Mouse (Mus musculus): Measurements from ENCODE around the gene Trim46. TPM values are rescaled to one million over a fixed set of nuclear protein-coding genes. Genes with fewer than 3 reads are reported as not detected.
A peak's percentile ranks its signal among the peaks of the same experiment; 100 is the strongest.

The Trim46 gene
- polyA plus RNA-seq, 1 experiment from 2014 or later, result 29.6 TPM

DNA sequence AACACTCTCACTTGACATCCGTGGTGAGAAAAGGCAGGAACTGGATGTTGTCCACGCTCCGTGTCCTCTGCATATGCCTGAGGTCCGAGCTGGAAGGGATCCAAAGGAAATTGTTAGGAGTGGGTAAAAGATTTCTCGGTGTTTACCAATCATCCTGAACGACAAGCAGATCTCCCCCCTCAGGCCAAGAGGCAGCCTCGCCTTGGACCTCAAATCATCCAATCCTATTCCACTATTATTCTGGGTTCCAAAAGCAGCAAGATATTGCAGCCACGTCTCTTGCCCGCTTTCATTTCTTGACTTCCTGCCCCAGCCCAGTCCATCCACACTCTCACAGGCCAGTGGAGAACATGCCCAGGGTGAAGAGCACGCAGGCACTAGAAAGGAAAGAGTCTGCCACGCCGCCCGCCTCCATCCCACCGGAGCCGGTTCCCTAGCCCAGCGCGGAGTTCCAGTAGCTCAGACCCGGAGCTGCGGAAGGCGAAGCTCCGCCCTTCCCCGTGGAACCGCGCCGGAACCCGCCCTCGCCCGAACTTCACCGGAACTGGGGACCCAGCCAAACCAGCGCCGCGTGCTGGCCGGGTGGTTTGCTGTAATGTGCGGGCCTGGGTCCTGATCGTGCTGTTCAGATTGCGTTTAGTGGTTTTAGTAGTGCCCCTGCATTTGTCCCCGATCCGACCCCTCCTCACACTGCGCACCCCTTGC is 24.1 kb upstream of the Trim46 start, which contains the start of gene Slc50a1:
Gene Slc50a1 (minus strand): TSS at position 520 of the 705 bp plus-strand sequence.
- WGBS, result 4% methylated on average over 39 of the region's 39 CpGs
- ATAC-seq (ENCODE audit: low FRiP score), result peak; percentile 35; the same call in 1 of the 2 replicates
- Histone ChIP-seq H3K4me1 (peaks cover 34% of the 10 kb centered on the region), H3K9ac (peak within 1 kb of the TSS; percentile 73), H3K4me3 (peak within 1 kb of the TSS; percentile 44), H3K36me3 (no peaks in the 10 kb centered on the region), H3K4me2 (replicated peaks) (peak within 1 kb of the TSS; percentile 66), H3K9me3 (replicated peaks) (no peaks in the 10 kb centered on the region), H3K27me3 (no peaks in the 10 kb centered on the region), H3K27ac (peak within 1 kb of the TSS; percentile 68)

DNA sequence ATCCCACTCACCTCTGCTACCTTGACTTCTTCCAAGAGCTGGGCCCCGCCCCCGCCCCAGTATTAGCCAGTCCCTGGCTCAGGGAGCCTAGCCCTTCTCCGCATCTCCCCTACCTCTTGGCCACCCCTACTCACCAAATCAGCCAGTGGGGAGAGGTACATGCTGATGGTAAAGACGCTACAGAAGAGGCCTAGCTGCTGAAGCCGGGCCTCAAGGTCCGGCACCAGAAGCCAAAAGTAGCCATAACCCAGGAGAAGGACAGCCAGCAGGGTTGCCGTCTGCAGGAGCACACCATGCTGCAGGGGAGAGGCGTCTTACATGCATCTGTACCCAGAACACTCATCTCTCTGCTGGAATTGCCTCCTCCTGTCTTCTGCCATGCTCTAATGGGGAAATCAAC is 22.8 kb upstream of the Trim46 start:
- ATAC-seq (ENCODE audit: low FRiP score), result no peak
- Histone ChIP-seq H3K9ac (no peak overlapping the region), H3K27me3 (no peaks in the 10 kb centered on the region), H3K36me3 (no peaks in the 10 kb centered on the region), H3K4me3 (no peak overlapping the region), H3K4me1 (peaks cover 34% of the 10 kb centered on the region), H3K9me3 (replicated peaks) (no peaks in the 10 kb centered on the region), H3K4me2 (replicated peaks) (no peak overlapping the region; the same call in 1 of the 2 replicates), H3K27ac (no peak overlapping the region)
- 48% methylated on average over 8 of the region's 8 CpGs for WGBS

DNA sequence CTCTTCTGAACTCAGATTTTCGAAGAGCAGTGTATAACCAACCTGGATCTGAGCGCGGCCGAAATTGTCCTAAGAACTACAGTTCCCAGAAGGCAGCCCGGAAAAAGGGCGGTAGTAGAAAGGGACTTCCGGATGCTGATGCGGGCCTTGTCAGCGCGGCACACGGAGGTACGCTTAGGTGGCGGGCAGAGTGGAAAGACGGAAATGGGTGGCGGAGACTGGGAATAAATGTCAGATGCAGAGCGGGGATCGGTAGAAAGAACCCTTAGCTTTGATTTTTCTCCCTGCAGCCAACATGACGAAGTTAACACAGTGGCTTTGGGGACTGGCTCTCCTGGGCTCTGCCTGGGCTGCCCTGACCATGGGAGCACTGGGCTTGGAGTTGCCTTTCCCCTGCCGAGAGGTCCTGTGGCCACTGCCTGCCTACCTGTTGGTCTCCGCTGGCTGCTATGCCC is 20.4 kb upstream of the Trim46 start:
- Histone ChIP-seq H3K27ac (peak overlapping the region; percentile 69), H3K4me1 (peaks cover 34% of the 10 kb centered on the region), H3K4me3 (peak overlapping the region; percentile 57), H3K9ac (peak overlapping the region; percentile 75), H3K27me3 (no peaks in the 10 kb centered on the region), H3K4me2 (replicated peaks) (peak overlapping the region; percentile 65), H3K9me3 (replicated peaks) (no peaks in the 10 kb centered on the region), H3K36me3 (no peaks in the 10 kb centered on the region)
- peak; percentile 84 for ATAC-seq (ENCODE audit: low FRiP score)
- WGBS, result 2% methylated on average over 20 of the region's 20 CpGs

DNA sequence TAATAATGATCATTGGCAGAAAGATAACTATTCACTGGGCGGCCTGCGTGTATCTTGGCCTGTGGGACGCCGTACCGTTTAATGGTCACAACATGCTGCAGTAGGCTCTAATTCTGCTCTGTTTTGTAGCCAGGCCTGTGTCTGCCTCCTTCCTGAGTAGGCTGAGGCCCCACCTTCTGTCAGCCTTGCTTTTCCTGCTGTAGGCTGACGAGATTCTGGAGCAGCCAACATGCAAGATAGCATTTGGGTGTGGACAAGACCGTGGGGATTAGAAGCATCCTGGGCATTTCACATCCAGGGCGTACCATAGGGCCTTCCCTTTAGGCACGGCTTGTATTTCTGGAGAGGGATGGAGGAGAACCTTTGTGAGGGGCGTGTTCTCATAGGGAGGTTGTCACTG is 16.3 kb upstream of the Trim46 start:
- no peak for ATAC-seq (ENCODE audit: low FRiP score)
- Histone ChIP-seq H3K4me3 (no peak overlapping the region), H3K9ac (no peak overlapping the region), H3K4me1 (peaks cover 11% of the 10 kb centered on the region), H3K4me2 (replicated peaks) (no peak overlapping the region), H3K27ac (no peak overlapping the region), H3K9me3 (replicated peaks) (no peaks in the 10 kb centered on the region), H3K36me3 (no peaks in the 10 kb centered on the region), H3K27me3 (no peaks in the 10 kb centered on the region; the same call in 1 of the 2 replicates)
- 77% methylated on average over 10 of the region's 10 CpGs for WGBS

DNA sequence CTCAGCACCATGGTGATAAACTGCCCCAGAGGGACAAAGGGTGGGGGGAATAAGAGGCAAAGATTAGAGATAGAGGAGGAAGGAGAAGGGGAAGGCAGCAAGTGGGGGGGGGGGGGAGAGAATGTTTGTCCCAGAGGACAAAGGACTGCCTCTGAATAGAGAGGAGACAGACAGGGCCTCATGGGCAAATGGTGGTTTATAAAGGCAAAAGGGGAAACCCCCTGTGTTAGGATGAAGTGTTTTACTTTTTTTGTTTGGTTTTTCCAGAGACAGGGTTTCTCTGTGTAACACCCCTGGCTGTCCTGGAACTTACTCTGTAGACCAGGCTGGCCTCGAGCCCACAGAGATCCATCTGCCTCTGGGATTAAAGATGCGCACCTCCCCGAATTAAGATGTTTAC is 14.1 kb upstream of the Trim46 start:
- H3K27ac ChIP-seq, result no peak overlapping the region
- H3K9me3 ChIP-seq (replicated peaks), result no peaks in the 10 kb centered on the region
- no peak overlapping the region for H3K4me2 ChIP-seq (replicated peaks)
- H3K36me3 ChIP-seq, result no peaks in the 10 kb centered on the region
- H3K27me3 ChIP-seq, result no peaks in the 10 kb centered on the region; the same call in 1 of the 2 replicates
- no peak for ATAC-seq (ENCODE audit: low FRiP score)
- no peaks in the 10 kb centered on the region for H3K4me1 ChIP-seq
- WGBS, result 67% methylated on average over 3 of the region's 3 CpGs
- H3K9ac ChIP-seq, result no peak overlapping the region
- no peak overlapping the region for H3K4me3 ChIP-seq

DNA sequence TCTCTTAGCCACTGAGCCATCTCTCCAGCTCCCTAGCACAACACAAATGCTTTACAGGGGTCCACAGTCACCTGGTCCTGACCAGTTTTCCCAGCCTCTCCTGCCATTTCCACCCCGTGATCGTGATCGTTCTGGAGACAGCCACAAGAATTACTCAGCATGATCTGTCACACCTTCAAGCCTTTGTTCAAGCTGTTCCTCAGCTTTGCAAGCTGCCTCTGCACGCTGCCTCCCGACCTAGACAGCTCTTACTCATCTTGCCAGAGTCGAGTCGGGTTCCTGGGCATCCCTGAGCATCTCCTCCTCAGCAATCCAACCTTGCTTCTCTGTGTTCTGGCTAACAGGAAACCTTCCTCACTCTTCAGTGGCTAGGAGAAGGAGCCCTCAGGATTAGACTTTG is 13.0 kb upstream of the Trim46 start, which contains the start of gene Dpm3:
Gene Dpm3 (plus strand): TSS at position 283 of the 400 bp plus-strand sequence.
- H3K9me3 ChIP-seq (replicated peaks), result no peaks in the 10 kb centered on the region
- ATAC-seq (ENCODE audit: low FRiP score), result no peak
- H3K27ac ChIP-seq, result no peak within 1 kb of the TSS
- H3K4me1 ChIP-seq, result no peaks in the 10 kb centered on the region
- H3K36me3 ChIP-seq, result no peaks in the 10 kb centered on the region
- H3K27me3 ChIP-seq, result no peaks in the 10 kb centered on the region; the same call in 1 of the 2 replicates
- no peak within 1 kb of the TSS for H3K4me2 ChIP-seq (replicated peaks)
- WGBS, result 56% methylated on average over 7 of the region's 7 CpGs
- H3K9ac ChIP-seq, result no peak within 1 kb of the TSS
- no peak within 1 kb of the TSS for H3K4me3 ChIP-seq

DNA sequence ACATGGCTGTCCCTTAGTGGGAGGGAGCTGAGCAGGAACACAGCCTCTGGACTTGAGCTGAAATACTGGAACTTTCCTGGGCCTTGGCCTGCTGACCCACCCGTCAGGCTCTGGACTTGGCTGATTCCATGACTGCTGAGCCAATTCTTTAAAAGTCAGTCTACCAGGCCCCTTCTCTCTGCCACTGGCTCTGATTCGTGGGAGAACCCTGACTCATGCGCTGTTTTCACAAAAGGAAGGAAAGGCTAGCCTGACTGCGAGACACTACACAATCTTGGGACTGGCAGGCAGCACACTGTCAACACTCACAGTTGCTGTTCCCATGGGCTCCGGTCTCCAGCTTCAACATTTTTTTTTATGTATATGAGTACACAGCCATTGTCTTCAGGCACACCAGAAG is 10.1 kb upstream of the Trim46 start:
- no peak for ATAC-seq (ENCODE audit: low FRiP score)
- Histone ChIP-seq H3K27me3 (peaks cover 14% of the 10 kb centered on the region; the same call in 1 of the 2 replicates), H3K4me3 (no peak overlapping the region), H3K9me3 (replicated peaks) (no peaks in the 10 kb centered on the region), H3K9ac (no peak overlapping the region), H3K27ac (no peak overlapping the region), H3K4me1 (peaks cover 6% of the 10 kb centered on the region), H3K4me2 (replicated peaks) (no peak overlapping the region), H3K36me3 (no peaks in the 10 kb centered on the region)
- 81% methylated on average over 5 of the region's 5 CpGs for WGBS

DNA sequence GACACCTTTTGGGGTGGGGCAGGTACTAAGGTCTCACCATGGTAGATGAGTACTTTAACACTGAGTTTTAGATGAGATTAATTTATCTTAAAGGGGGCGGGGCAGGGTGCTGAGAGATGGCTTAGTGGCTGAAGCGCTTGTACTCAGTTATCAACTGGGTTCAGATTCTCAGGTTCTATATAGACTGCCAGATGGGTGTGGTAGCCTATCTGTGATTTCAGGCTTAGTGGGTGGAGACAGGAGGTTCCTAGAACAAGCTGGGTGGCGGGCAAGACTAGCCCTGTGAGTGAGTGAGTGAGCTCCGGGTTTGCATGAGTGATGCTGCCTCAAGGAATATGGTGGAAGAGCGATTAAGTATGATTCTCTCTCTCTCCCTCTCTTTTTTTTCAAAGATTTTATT is 8.9 kb upstream of the Trim46 start:
- 85% methylated on average over 5 of the region's 5 CpGs for WGBS
- Histone ChIP-seq H3K9ac (no peak overlapping the region), H3K27ac (no peak overlapping the region), H3K27me3 (peaks cover 14% of the 10 kb centered on the region; the same call in 1 of the 2 replicates), H3K36me3 (no peaks in the 10 kb centered on the region), H3K4me1 (peaks cover 13% of the 10 kb centered on the region), H3K4me3 (no peak overlapping the region), H3K4me2 (replicated peaks) (no peak overlapping the region), H3K9me3 (replicated peaks) (no peaks in the 10 kb centered on the region)
- ATAC-seq (ENCODE audit: low FRiP score), result no peak

DNA sequence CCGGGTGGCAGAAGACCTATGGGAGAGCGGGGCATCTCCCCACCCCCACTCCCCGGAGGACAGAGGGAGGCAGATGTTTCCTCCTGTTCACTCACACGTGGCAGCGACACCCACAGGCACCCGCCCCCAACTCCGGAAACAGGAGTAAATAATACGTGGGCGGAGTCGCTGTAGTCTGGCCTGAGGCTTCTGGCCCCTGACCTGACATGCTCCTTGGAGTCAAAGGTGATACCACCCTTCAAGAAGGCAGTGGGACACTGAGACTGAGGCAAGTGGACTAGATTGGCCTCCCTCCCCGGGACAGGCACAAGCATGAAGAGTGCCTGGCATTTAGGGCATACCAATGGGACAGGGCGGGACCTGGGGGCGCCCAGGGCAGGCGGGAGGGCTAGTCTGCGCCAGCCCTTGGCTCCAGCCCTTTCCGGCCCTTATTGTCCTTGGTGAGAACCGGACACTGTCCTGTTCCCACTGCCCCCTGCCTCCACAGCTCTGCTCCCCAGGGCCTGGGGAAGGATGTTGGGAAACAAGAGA is 5.3 kb upstream of the Trim46 start:
- Histone ChIP-seq H3K27ac (no peak overlapping the region), H3K4me1 (peaks cover 24% of the 10 kb centered on the region), H3K36me3 (peaks cover 8% of the 10 kb centered on the region), H3K9ac (no peak overlapping the region), H3K4me2 (replicated peaks) (peak overlapping the region; percentile 18; the same call in 1 of the 2 replicates), H3K9me3 (replicated peaks) (no peaks in the 10 kb centered on the region), H3K4me3 (no peak overlapping the region), H3K27me3 (peaks cover 14% of the 10 kb centered on the region; the same call in 1 of the 2 replicates)
- 4% methylated on average over 17 of the region's 17 CpGs for WGBS
- 0 out of 2 replicates have a peak, but pooled peaks have one; percentile 7 for ATAC-seq (ENCODE audit: low FRiP score)

DNA sequence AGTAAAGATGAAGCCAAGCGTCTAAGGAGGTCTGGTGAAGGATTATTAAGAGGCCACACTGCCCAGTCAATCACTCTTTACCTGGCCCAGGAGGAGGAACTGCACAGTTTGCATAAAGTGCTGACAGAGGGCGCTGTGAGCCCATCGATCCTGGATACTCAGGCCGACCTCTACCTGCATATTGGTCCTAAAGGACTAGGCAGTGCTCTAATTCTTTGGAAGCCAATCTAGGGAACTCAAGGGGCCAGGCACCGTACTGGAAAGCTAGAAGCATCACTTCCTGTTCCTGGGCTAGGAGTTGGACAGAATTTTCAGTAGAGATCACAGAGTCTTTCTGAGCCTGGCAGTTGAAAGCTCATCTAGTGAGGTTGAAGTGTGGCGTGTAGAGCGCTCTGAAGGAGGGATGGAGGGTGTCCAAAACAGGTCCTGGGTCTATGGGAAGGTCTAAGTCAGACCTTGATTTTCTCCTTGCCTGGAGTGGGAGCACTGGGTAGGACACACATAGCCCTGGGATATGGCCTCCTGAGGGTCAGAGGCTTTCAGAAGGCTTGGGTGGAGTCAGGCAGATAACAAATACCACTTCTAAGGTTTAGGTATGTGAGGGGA is 4.4 kb upstream of the Trim46 start:
- no peaks in the 10 kb centered on the region for H3K9me3 ChIP-seq (replicated peaks)
- no peak overlapping the region for H3K4me3 ChIP-seq
- peaks cover 14% of the 10 kb centered on the region; the same call in 1 of the 2 replicates for H3K27me3 ChIP-seq
- H3K27ac ChIP-seq, result no peak overlapping the region
- H3K36me3 ChIP-seq, result peaks cover 8% of the 10 kb centered on the region
- 24% methylated on average over 7 of the region's 7 CpGs for WGBS
- no peak for ATAC-seq (ENCODE audit: low FRiP score)
- H3K4me2 ChIP-seq (replicated peaks), result no peak overlapping the region
- H3K4me1 ChIP-seq, result peaks cover 30% of the 10 kb centered on the region
- H3K9ac ChIP-seq, result no peak overlapping the region

DNA sequence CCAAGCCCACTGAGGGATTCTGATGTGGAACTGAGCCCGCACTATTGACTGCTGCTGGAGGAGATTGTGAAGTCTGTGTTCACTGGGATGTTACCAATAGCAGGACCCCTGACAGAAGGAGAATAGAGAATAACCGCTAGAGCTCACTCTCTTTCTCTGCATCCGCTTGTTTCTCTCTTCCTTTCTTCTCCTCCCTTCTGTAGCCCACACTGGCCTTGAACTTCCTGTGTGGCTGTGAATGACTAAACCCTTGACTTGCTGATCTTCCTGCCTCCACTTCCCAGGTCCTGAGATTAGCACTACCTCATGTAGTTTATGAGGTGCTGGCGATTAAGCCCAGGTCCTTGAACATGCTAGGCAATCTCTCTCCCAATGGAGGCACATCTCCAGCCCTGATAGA is 1.4 kb upstream of the Trim46 start:
- WGBS, result 86% methylated on average over 4 of the region's 4 CpGs
- Histone ChIP-seq H3K36me3 (peaks cover 9% of the 10 kb centered on the region), H3K4me1 (peaks cover 54% of the 10 kb centered on the region), H3K4me2 (replicated peaks) (peak overlapping the region; percentile 77), H3K9me3 (replicated peaks) (no peaks in the 10 kb centered on the region), H3K27ac (no peak overlapping the region), H3K9ac (peak overlapping the region; percentile 75; the same call in 1 of the 2 replicates), H3K4me3 (peak overlapping the region; percentile 73; the same call in 1 of the 2 replicates), H3K27me3 (peaks cover 5% of the 10 kb centered on the region; the same call in 1 of the 2 replicates)
- no peak for ATAC-seq (ENCODE audit: low FRiP score)

DNA sequence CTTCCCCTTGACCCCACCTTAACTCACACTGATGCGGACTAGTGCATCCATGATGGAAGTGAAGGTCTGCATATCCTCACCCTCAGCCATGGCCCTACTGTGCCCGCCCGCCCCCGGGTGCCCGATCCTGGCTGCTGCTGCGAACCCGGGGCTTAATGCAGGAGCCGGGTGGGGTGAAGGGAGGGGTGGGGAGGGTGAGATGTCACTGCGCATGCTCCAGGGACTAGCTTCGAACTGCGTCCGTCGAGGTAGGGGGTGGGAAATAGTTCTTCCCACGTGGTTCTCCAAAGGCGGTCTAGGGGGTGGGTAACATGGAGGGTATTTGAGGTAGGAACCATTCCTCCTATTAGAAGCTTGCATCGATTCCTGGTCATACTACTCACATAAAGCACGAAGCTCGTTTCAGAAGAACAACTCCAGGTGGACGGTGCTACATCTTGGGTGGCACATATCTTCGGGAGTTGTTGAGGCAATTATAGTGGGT is 379 bp downstream of the Trim46 start, which contains the start of gene Krtcap2:
Gene Krtcap2 (plus strand): TSS at position 279 of the 484 bp plus-strand sequence.
- Histone ChIP-seq H3K9ac (peak within 1 kb of the TSS; percentile 75), H3K4me2 (replicated peaks) (peak within 1 kb of the TSS; percentile 77), H3K9me3 (replicated peaks) (no peaks in the 10 kb centered on the region), H3K4me1 (peaks cover 44% of the 10 kb centered on the region), H3K36me3 (peaks cover 26% of the 10 kb centered on the region), H3K27ac (peak within 1 kb of the TSS; percentile 91), H3K27me3 (no peaks in the 10 kb centered on the region), H3K4me3 (peak within 1 kb of the TSS; percentile 73)
- WGBS, result 4% methylated on average over 20 of the region's 20 CpGs
- peak; percentile 49 for ATAC-seq (ENCODE audit: low FRiP score)

All from hindbrain, embryonic 12.5 days (tissue).